ENCODE assay signal across 8 mouse cellular contexts in genomic region chr1:180365983-180366811, GRCm38 (mm10). TPM values are rescaled to one million over a fixed set of nuclear protein-coding genes. Genes with fewer than 3 reads are reported as not detected.
DNase-seq lines count a peak whose midpoint lies in the region; ATAC-seq and TF ChIP-seq lines count a peak whose summit lies in the region.

No protein-coding gene starts in this region.

- H3K9ac ChIP-seq in kidney, embryonic 16.5 days (replicated peaks; ENCODE audit: low read length), result peak overlapping the region; percentile 40
- peak overlapping the region; percentile 64 for H3K9ac ChIP-seq in hindbrain, embryonic 14.5 days

- no peaks in the 10 kb centered on the region for H3K9me3 ChIP-seq in kidney, embryonic 16.5 days (ENCODE audit: low read length)
- H3K9me3 ChIP-seq in hindbrain, embryonic 14.5 days (ENCODE audit: control insufficient read depth, low read length), result no peaks in the 10 kb centered on the region

- peak overlapping the region; percentile 36; the same call in 1 of the 2 replicates for H3K27ac ChIP-seq in kidney, embryonic 16.5 days (ENCODE audit: low read length)
- no peak overlapping the region for H3K27ac ChIP-seq in kidney, adult 2 months (ENCODE audit: insufficient read depth, low read depth, low read length)
- H3K27ac ChIP-seq in hindbrain, embryonic 14.5 days, result peak overlapping the region; percentile 95

- H3K4me2 ChIP-seq in kidney, embryonic 16.5 days (replicated peaks; ENCODE audit: low read depth, low read length), result peak overlapping the region; percentile 87; the same call in 1 of the 2 replicates
- H3K4me2 ChIP-seq in hindbrain, embryonic 14.5 days (replicated peaks), result peak overlapping the region; percentile 59

- H3K4me1 ChIP-seq in kidney, embryonic 16.5 days (ENCODE audit: insufficient read depth, low read length), result peaks cover 68% of the 10 kb centered on the region
- H3K4me1 ChIP-seq in kidney, adult 2 months (ENCODE audit: control insufficient read depth, insufficient read depth, low read length), result peaks cover 28% of the 10 kb centered on the region
- H3K4me1 ChIP-seq in hindbrain, embryonic 14.5 days (replicated peaks; ENCODE audit: control insufficient read depth, insufficient read depth, low read length), result peaks cover 43% of the 10 kb centered on the region

- no peak for TF ChIP-seq POLR2A in kidney, adult 2 months (IDR thresholded peaks at IDR 0.05; ENCODE audit: low read depth, low read length)

- 62% methylated on average over 18 of the region's 18 CpGs for WGBS in kidney, embryonic 16.5 days
- WGBS in kidney, adult 2 months, result 74% methylated on average over 18 of the region's 18 CpGs
- 68% methylated on average over 18 of the region's 18 CpGs for WGBS in hindbrain, embryonic 14.5 days

- no peak for DNase-seq in kidney, adult 2 months
- DNase-seq in cerebellum, adult 18-20 months, result peak; percentile 62 to 63
- DNase-seq in hindbrain, embryonic 14.5 days (ENCODE audit: low spot score), result no peak
- no peak for DNase-seq in right cerebral cortex, postnatal 10 days (ENCODE audit: low spot score in 2 of 2)
- no peak for DNase-seq in lung, postnatal 25 days (ENCODE audit: low spot score)
- no peak for DNase-seq in left cerebral cortex, postnatal 36 days (ENCODE audit: low spot score in 2 of 2)

- TF ChIP-seq CTCF in kidney, adult 2 months (conservative IDR thresholded peaks at IDR 0.05; ENCODE audit: insufficient read depth, insufficient read length, low read depth, low read length), result no peak

- intact Hi-C loops in left cerebral cortex, postnatal 36 days (cut with DNase I), result loop anchor here (2.0 to 5.0 kb wide), 2 partner anchors 21 to 34 kb away; partner anchors contain the start of gene Itpkb

- H3K4me3 ChIP-seq in kidney, embryonic 16.5 days (ENCODE audit: low read length), result no peak overlapping the region; the same call in 1 of the 2 replicates
- no peak overlapping the region for H3K4me3 ChIP-seq in kidney, adult 2 months (ENCODE audit: insufficient read depth, low read depth, low read length)
- no peak overlapping the region for H3K4me3 ChIP-seq in hindbrain, embryonic 14.5 days (replicated peaks; ENCODE audit: low read length)

- no peak for ATAC-seq in kidney, embryonic 16.5 days (ENCODE audit: low FRiP score, low TSS enrichment)
- ATAC-seq in hindbrain, embryonic 14.5 days (ENCODE audit: low FRiP score), result no peak
- ATAC-seq in monocyte, adult 5-6 weeks (replicated peaks; ENCODE audit: insufficient number of reproducible peaks, low FRiP score, low TSS enrichment, poor library complexity, severe bottlenecking), result peak; percentile 20; the same call in 1 of the 2 replicates

- H3K36me3 ChIP-seq in kidney, embryonic 16.5 days (ENCODE audit: insufficient read depth, low read length), result no peaks in the 10 kb centered on the region
- H3K36me3 ChIP-seq in kidney, adult 2 months (ENCODE audit: control insufficient read depth, insufficient read depth, low read length), result no peaks in the 10 kb centered on the region
- no peaks in the 10 kb centered on the region for H3K36me3 ChIP-seq in hindbrain, embryonic 14.5 days (replicated peaks; ENCODE audit: control insufficient read depth, insufficient read depth)

- H3K27me3 ChIP-seq in kidney, embryonic 16.5 days (ENCODE audit: insufficient read depth, low read length), result no peaks in the 10 kb centered on the region
- H3K27me3 ChIP-seq in kidney, adult 2 months (replicated peaks; ENCODE audit: control insufficient read depth, insufficient read depth, low read length), result no peaks in the 10 kb centered on the region
- H3K27me3 ChIP-seq in hindbrain, embryonic 14.5 days (ENCODE audit: control insufficient read depth, insufficient read depth, low read length), result no peaks in the 10 kb centered on the region

RNA-seq across cellular contexts. Expression of gene Itpkb, which starts 35.9 kb away (rescaled TPM):
- polyA plus RNA-seq in kidney, embryonic 16.5 days (2015; fragmentation: Nextera tagmentation; extraction: Ambion mirVana), result 8.3 and 9.6 TPM in 2 replicates
- 14.1 and 14.9 TPM in 2 replicates for polyA plus RNA-seq in kidney, adult 2 months (2012; rRNA removed)
- polyA plus RNA-seq in hindbrain, embryonic 14.5 days (2014; fragmentation: Nextera tagmentation; extraction: Ambion mirVana), result 2.7 and 3.0 TPM in 2 replicates
- total RNA-seq in monocyte, adult 5-6 weeks (2017), result 32.2 to 77.3 TPM (median 38.3 TPM) in 3 replicates
- 10 to 100 TPM; 13.4 to 19.0 TPM for total RNA-seq in left cerebral cortex, postnatal 36 days (2021)

Comparison
In these comparisons a context has a peak if more than half of its experiments do, and no peak if none do; other contexts are left out.
1. DNase-seq: peak in cerebellum, adult 18-20 months (2 of 2); none in kidney, adult 2 months (single experiment), hindbrain, embryonic 14.5 days (single experiment), right cerebral cortex, postnatal 10 days (0 of 2), lung, postnatal 25 days (single experiment) and left cerebral cortex, postnatal 36 days (0 of 2).